Mouse (Mus musculus): ENCODE measurements around the gene Ttyh3.

DNA sequence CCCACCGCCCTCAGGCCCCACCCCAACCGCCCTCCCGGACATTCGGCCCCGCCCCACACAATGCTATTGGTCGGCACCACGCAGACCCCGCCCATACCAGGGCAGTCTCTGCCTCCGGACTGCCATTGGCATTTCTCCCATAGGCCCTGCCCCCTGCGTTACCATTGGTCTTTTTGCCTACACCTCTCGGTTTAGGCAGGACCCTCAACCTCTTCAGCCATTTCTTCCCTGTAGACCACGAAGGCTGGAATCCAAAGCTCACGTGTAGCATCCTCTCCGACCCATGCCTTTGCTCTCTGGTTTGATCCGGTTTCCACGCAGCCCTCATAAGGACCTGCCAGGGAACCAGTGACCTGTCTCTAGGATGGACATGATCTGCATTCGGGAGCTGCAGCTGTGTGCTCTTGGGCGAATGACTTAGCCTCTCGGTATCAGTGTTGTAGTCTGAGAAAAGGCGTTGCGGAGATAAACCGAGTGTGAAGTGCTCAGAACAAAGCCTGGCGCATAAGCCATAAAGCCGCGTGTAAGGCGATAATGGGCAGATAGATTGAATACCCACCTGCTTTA, 353 bp upstream of the Ttyh3 start:
- no peak for TF ChIP-seq CTCF (IDR thresholded peaks at IDR 0.05; ENCODE audit: low read depth)
- no peak for TF ChIP-seq EP300 (optimal IDR thresholded peaks at IDR 0.05)

Measured in stomach, postnatal 0 days (tissue).